Mouse (Mus musculus) kidney, postnatal 0 days (tissue): Measurements from ENCODE around the gene Trim25. TPM values are rescaled to one million over a fixed set of nuclear protein-coding genes. Genes with fewer than 3 reads are reported as not detected.

Source experiments
- ATAC-seq: fragments of 200-750 bp; cut with Nextera tagmentation; replicated peaks from 2 replicates; pipeline ENCODE4 v1.8.0; 2017; ENCODE audit warnings: low read depth, moderate number of reproducible peaks, moderate TSS enrichment, moderate library complexity; ENCODE audit not compliant: low FRiP score
- DNase-seq: peaks from one replicate; pipeline ENCODE4 v3.0.0-alpha.2; 2016; ENCODE audit warnings: low spot score
- H3K27ac ChIP-seq: fragments of 300-500 bp; sonication (generic); 2 replicates; pipeline ENCODE4 v1.5.1; 2014; ENCODE audit warnings: mild to moderate bottlenecking
- H3K27me3 ChIP-seq: fragments of 300-500 bp; sonication (generic); 2 replicates; pipeline ENCODE4 v1.6.1; 2014; ENCODE audit warnings: low read length, mixed read lengths; ENCODE audit not compliant: insufficient read depth
- H3K36me3 ChIP-seq: fragments of 300-500 bp; sonication (generic); 2 replicates; pipeline ENCODE4 v1.6.1; 2014; ENCODE audit warnings: low read length, mixed read lengths; ENCODE audit not compliant: insufficient read depth
- H3K4me1 ChIP-seq: fragments of 300-500 bp; sonication (generic); replicated peaks from 2 replicates; pipeline ENCODE4 v1.6.1; 2014; ENCODE audit warnings: antibody characterized with exemption, low read length, mixed read lengths; ENCODE audit not compliant: insufficient read depth
- H3K4me2 ChIP-seq: fragments of 300-500 bp; sonication (generic); 2 replicates; pipeline ENCODE4 v1.6.1; 2014; ENCODE audit warnings: mild to moderate bottlenecking, low read length, moderate library complexity, mixed read lengths
- H3K4me3 ChIP-seq: fragments of 300-500 bp; sonication (generic); replicated peaks from 2 replicates; pipeline ENCODE4 v1.5.1; 2014; ENCODE audit warnings: low read depth, low read length
- H3K9ac ChIP-seq: fragments of 300-500 bp; sonication (generic); 2 replicates; pipeline ENCODE4 v1.6.1; 2014; ENCODE audit warnings: low read depth, low read length
- H3K9me3 ChIP-seq: fragments of 300-500 bp; sonication (generic); replicated peaks from 2 replicates; pipeline ENCODE4 v1.6.1; 2016; ENCODE audit warnings: low read length, inconsistent platforms, mixed read lengths
- CTCF ChIP-seq: IDR thresholded peaks from 2 replicates; pipeline ENCODE4 v1.5.1; 2016; ENCODE audit warnings: antibody characterized with exemption, low read depth, mild to moderate bottlenecking, moderate library complexity
- WGBS: fragments of 180-500 bp; shearing (Covaris S2); extraction: QIAGEN DNeasy Blood & Tissue Kit; methylation state at CpG from one replicate; pipeline ENCODE4 v1.1.7; 2014; 5-methylcytosine and 5-hydroxymethylcytosine counted together
- polyA plus RNA-seq: library from polyadenylated mRNA; unstranded; fragments of >200 nt; fragmentation: Nextera tagmentation; extraction: Ambion mirVana; gene quantifications from 2 replicates; pipeline ENCODE4 v1.2.1, GENCODE M21; 2015

Gene Trim25
- polyA plus RNA-seq, 1 experiment from 2014 or later, result 17.6 TPM

DNA sequence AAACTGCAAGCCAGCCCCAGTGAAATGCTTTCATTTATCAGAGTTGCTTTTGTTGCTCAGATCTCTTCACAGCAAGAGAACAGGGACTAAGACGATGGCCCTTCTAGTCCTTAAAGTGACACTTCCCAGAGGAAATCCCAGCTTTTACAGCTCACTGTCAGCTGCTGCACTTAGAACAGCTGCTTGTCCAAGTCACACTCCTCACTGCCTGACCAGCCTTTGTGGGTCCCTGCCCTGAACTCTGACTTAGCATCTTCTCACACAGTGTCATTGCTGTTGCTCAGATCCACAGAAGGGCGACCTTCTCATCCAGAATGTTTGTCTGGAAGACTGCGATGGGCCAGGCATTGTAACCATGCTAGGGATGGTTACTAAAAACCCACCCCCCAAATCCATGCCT lies 26.4 kb downstream of the Trim25 start:
- Histone ChIP-seq H3K9me3 (no peaks in the 10 kb centered on the region), H3K27ac (peak overlapping the region; percentile 77; the same call in 1 of the 2 replicates), H3K27me3 (no peaks in the 10 kb centered on the region), H3K9ac (no peak overlapping the region), H3K4me3 (no peak overlapping the region), H3K4me1 (no peaks in the 10 kb centered on the region), H3K36me3 (no peaks in the 10 kb centered on the region), H3K4me2 (no peak overlapping the region)
- DNase-seq (no peak), ATAC-seq (no peak)
- 65% methylated on average over 3 of the region's 3 CpGs for WGBS
- no peak for TF ChIP-seq CTCF

DNA sequence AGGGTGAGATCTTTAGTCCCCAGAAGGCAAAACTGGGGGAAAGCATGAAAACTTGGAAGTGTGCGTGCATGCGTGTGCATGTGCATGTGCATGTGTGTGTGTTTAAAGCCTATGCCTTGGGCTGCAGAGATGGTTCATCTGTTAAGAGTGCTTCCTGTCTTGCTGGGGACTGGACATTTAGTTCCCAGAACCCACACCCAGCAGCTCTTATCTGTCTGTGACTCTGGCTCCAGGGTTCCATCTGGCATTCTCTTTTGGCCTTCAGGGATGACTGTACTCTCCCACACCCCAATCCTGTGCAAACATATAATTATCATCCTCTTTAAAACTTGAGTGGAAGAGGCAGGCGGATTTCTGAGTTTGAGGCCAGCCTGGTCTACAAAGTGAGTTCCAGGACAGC lies 26.9 kb downstream of the Trim25 start:
- no peak overlapping the region for H3K4me2 ChIP-seq
- H3K4me3 ChIP-seq, result no peak overlapping the region
- 95% methylated on average over 3 of the region's 3 CpGs for WGBS
- no peak for DNase-seq
- ATAC-seq, result no peak
- no peaks in the 10 kb centered on the region for H3K36me3 ChIP-seq
- no peaks in the 10 kb centered on the region for H3K27me3 ChIP-seq
- H3K4me1 ChIP-seq, result no peaks in the 10 kb centered on the region
- H3K9me3 ChIP-seq, result no peaks in the 10 kb centered on the region
- TF ChIP-seq CTCF, result no peak
- no peak overlapping the region for H3K9ac ChIP-seq
- no peak overlapping the region for H3K27ac ChIP-seq

- no peak overlapping the region for H3K27ac ChIP-seq
- no peaks in the 10 kb centered on the region for H3K9me3 ChIP-seq
- no peaks in the 10 kb centered on the region for H3K36me3 ChIP-seq
Observed at GRCm38 (mm10) chr11:89027955-89028361, 28.8 kb downstream of the Trim25 start.

GRCm38 (mm10) chr11:89028871-89029405 lies 29.8 kb downstream of the Trim25 start:
- ATAC-seq (no peak), DNase-seq (no peak)
- Histone ChIP-seq H3K36me3 (no peaks in the 10 kb centered on the region), H3K9me3 (no peaks in the 10 kb centered on the region), H3K9ac (no peak overlapping the region), H3K4me3 (no peak overlapping the region), H3K4me2 (no peak overlapping the region), H3K27me3 (no peaks in the 10 kb centered on the region), H3K27ac (no peak overlapping the region), H3K4me1 (no peaks in the 10 kb centered on the region)
- no peak for TF ChIP-seq CTCF
- WGBS, result 49% methylated on average over 10 of the region's 10 CpGs

More at GRCm38 (mm10) chr11:89027955-89028361, 28.8 kb downstream of the Trim25 start:
- Histone ChIP-seq H3K27me3 (no peaks in the 10 kb centered on the region), H3K9ac (no peak overlapping the region), H3K4me1 (no peaks in the 10 kb centered on the region), H3K4me2 (no peak overlapping the region), H3K4me3 (no peak overlapping the region)
- WGBS, result 58% methylated on average over 10 of the region's 10 CpGs
- ATAC-seq (no peak), DNase-seq (no peak)
- TF ChIP-seq CTCF, result no peak

- H3K4me3 ChIP-seq, result no peak overlapping the region
- no peaks in the 10 kb centered on the region for H3K9me3 ChIP-seq
- H3K9ac ChIP-seq, result no peak overlapping the region
- no peak for TF ChIP-seq CTCF
- no peaks in the 10 kb centered on the region for H3K27me3 ChIP-seq
- H3K4me1 ChIP-seq, result no peaks in the 10 kb centered on the region
- ATAC-seq, result no peak
- H3K27ac ChIP-seq, result no peak overlapping the region
- H3K4me2 ChIP-seq, result no peak overlapping the region
- no peaks in the 10 kb centered on the region for H3K36me3 ChIP-seq
- WGBS, result 81% methylated on average over 6 of the region's 6 CpGs
- DNase-seq, result no peak
Observed at GRCm38 (mm10) chr11:89030552-89030951, 31.4 kb downstream of the Trim25 start.

DNA sequence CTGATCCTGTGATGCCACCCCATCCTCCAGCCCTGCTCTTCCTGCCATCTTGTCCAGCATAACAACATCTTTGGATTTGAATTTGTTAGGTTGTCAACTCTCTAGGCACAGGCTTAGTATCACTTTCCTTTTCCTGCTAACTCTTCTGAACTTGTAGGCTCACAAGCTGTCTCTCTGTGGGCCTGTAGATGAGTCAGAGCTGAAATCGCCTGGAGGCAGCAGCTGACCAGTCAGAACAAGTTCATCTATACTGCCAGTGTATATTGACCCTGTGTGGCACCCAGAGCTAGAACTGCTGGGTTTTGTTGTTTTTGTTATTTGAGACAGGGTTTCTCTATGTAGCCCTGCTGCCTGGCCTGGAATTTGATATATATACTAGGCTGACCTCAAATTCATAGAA lies 32.0 kb downstream of the Trim25 start:
- H3K9ac ChIP-seq, result no peak overlapping the region
- ATAC-seq (no peak), DNase-seq (no peak)
- WGBS, result 31% methylated on average over 1 of the region's 1 CpGs
- H3K9me3 ChIP-seq, result no peaks in the 10 kb centered on the region
- no peaks in the 10 kb centered on the region for H3K4me1 ChIP-seq
- no peaks in the 10 kb centered on the region for H3K36me3 ChIP-seq
- no peaks in the 10 kb centered on the region for H3K27me3 ChIP-seq
- no peak overlapping the region for H3K4me3 ChIP-seq
- no peak overlapping the region for H3K27ac ChIP-seq
- TF ChIP-seq CTCF, result no peak
- H3K4me2 ChIP-seq, result no peak overlapping the region

DNA sequence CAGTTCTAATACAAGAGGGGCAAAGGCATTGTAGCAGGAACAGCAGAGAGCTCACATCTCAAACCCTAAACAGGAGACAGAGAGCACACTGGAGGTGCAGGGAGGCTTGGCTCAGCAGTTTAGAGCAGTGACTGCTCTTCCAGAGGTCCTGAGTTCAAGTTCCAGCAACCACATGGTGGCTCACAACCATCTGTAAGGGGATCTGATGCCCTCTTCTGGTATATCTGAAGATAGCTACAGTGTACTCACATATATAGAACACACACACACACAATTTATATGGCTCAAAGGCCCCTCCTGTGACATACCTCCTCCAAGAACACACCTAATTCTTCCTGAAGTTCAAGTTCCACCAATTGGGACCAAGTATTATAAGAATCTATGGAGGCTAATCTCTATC lies 35.4 kb downstream of the Trim25 start:
- Histone ChIP-seq H3K9ac (no peak overlapping the region), H3K36me3 (no peaks in the 10 kb centered on the region), H3K4me2 (no peak overlapping the region), H3K9me3 (no peaks in the 10 kb centered on the region), H3K4me1 (no peaks in the 10 kb centered on the region), H3K27ac (no peak overlapping the region), H3K27me3 (no peaks in the 10 kb centered on the region), H3K4me3 (no peak overlapping the region)
- peak; percentile 42 for TF ChIP-seq CTCF
- DNase-seq (no peak), ATAC-seq (no peak)
